Mouse (Mus musculus) liver, embryonic 14.5 days (tissue): ENCODE measurements around the gene Ankrd35. TPM values are rescaled to one million over a fixed set of nuclear protein-coding genes. Genes with fewer than 3 reads are reported as not detected.

ENCODE experiments used
- ATAC-seq: fragments of 200-750 bp; cut with Nextera tagmentation; 2 replicates; pipeline ENCODE4 v1.8.0; 2017; ENCODE audit warnings: moderate number of reproducible peaks, mild to moderate bottlenecking, moderate library complexity; ENCODE audit not compliant: insufficient read depth
- DNase-seq, 3 experiments: peaks; one replicate each; pipeline ENCODE4 v3.0.0-alpha.2; 2012 to 2013; ENCODE audit warnings: low read depth in 3 of 3, low spot score in 3 of 3
- H3K27ac ChIP-seq: fragments of 300-500 bp; sonication (generic); 2 replicates; pipeline ENCODE4 v1.5.1; 2014; ENCODE audit warnings: moderate library complexity, mild to moderate bottlenecking, control low read depth, inconsistent platforms
- H3K27me3 ChIP-seq: fragments of 300-500 bp; sonication (generic); 2 replicates; pipeline ENCODE4 v1.6.1; 2014; ENCODE audit warnings: mild to moderate bottlenecking, low read length, moderate library complexity; ENCODE audit not compliant: control insufficient read depth, insufficient read depth
- H3K36me3 ChIP-seq: fragments of 300-500 bp; sonication (generic); replicated peaks from 2 replicates; pipeline ENCODE4 v1.6.1; 2014; ENCODE audit warnings: low read depth; ENCODE audit not compliant: control insufficient read depth, insufficient read depth
- H3K4me1 ChIP-seq, 2 experiments: fragments of 200-500 bp in 1 of 2; fragments of 300-500 bp in 1 of 2; sonication (generic) in 1 of 2; replicated peaks; 2 replicates each; pipeline ENCODE4 v1.6.1; 2012 to 2014; ENCODE audit warnings: antibody characterized with exemption in 1 of 2, inconsistent platforms in 1 of 2, low read length in 1 of 2; ENCODE audit not compliant: control insufficient read depth in 2 of 2, insufficient read depth in 2 of 2
- H3K4me2 ChIP-seq: fragments of 300-500 bp; sonication (generic); 2 replicates; pipeline ENCODE4 v1.6.1; 2014; ENCODE audit warnings: low read depth, mild to moderate bottlenecking, control low read depth, moderate library complexity
- H3K4me3 ChIP-seq, 2 experiments: fragments of 200-500 bp in 1 of 2; fragments of 300-500 bp in 1 of 2; sonication (generic) in 1 of 2; 2 replicates each; pipeline ENCODE4 v1.5.1; 2012 to 2014; ENCODE audit warnings: low read depth in 2 of 2, low read length in 2 of 2, mild to moderate bottlenecking in 2 of 2, control low read depth in 1 of 2, inconsistent platforms in 1 of 2, moderate library complexity in 1 of 2; ENCODE audit not compliant: insufficient read depth in 1 of 2
- H3K9ac ChIP-seq: fragments of 300-500 bp; sonication (generic); replicated peaks from 2 replicates; pipeline ENCODE4 v1.6.1; 2014; ENCODE audit warnings: mild to moderate bottlenecking, control low read depth, moderate library complexity
- H3K9me3 ChIP-seq: fragments of 300-500 bp; sonication (generic); 2 replicates; pipeline ENCODE4 v1.6.1; 2016; ENCODE audit warnings: low read length, mixed read lengths; ENCODE audit not compliant: control insufficient read depth
- CTCF ChIP-seq: IDR thresholded peaks from 2 replicates; pipeline ENCODE4 v1.5.1; 2016; ENCODE audit warnings: antibody characterized with exemption, low read depth, control low read depth
- EP300 ChIP-seq: IDR thresholded peaks from 2 replicates; pipeline ENCODE4 v1.6.1; 2016; ENCODE audit warnings: antibody characterized with exemption, low read depth
- WGBS: fragments of 180-500 bp; shearing (Covaris S2); extraction: QIAGEN DNeasy Blood & Tissue Kit; methylation state at CpG from one replicate; pipeline ENCODE4 v1.1.7; 2014; ENCODE audit not compliant: insufficient replicate concordance; 5-methylcytosine and 5-hydroxymethylcytosine counted together
- polyA plus RNA-seq, 2 experiments: library from polyadenylated mRNA; depleted of rRNA in 1 of 2; stranded (reverse) in 1 of 2; unstranded in 1 of 2; fragments of >200 nt; fragmentation: Nextera tagmentation in 1 of 2; extraction: Ambion mirVana in 1 of 2; gene quantifications; 2 replicates each; pipeline versions ENCODE4 v1.2.1 to v1.2.3; 2012 to 2014

Ankrd35 gene
- polyA plus RNA-seq, 2 experiments, result 0.22 to 0.26 TPM

DNA sequence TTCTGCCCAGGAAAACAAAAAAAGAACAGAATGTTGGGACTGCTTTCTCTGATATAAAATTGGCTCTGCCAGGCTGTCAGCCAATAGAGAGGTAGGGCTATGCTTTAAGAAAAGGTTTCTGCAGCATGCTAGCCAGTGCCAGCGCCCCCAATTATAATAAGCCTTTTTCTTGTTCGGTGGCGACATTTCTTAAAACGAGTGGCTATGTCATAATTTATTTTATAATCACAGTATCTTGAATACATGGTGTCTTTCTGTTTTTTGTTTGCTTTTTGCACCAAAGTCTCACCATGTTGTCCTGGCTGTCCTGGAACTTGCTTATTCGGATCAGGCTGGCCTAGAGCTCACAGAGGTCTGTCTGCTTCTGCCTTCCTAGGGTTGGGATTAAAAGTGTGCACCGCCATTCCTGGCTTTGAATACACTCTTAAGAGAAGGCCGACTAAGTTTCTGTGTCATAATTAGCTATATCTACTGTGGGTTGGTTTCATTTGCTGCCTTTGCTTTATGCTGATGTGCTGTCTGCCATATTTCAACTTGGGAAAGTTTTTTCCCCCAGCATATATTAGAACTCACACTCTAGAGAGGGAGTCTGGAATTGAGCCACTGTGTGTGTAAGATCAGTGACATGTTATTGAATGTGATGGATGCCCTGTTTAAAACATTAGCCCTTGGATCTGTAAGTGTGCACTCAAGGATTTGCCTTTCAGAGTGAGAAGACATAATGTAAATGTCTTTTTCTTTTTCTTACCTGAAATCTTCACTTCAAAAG is 58.9 kb downstream of the Ankrd35 start:
- ATAC-seq (no peak), DNase-seq (no peak)
- Histone ChIP-seq H3K9me3 (no peaks in the 10 kb centered on the region), H3K36me3 (peaks cover 3% of the 10 kb centered on the region; the same call in 1 of the 2 replicates), H3K4me2 (peak overlapping the region; percentile 90), H3K4me1 (peaks cover 9 to 15% of the 10 kb centered on the region in 2 experiments), H3K4me3 (peak overlapping the region; percentile 88 to 91), H3K27ac (peak overlapping the region; percentile 82), H3K27me3 (no peaks in the 10 kb centered on the region), H3K9ac (peak overlapping the region; percentile 95)
- 60% methylated on average over 7 of the region's 7 CpGs for WGBS
- no peak for TF ChIP-seq CTCF
- TF ChIP-seq EP300, result no peak

DNA sequence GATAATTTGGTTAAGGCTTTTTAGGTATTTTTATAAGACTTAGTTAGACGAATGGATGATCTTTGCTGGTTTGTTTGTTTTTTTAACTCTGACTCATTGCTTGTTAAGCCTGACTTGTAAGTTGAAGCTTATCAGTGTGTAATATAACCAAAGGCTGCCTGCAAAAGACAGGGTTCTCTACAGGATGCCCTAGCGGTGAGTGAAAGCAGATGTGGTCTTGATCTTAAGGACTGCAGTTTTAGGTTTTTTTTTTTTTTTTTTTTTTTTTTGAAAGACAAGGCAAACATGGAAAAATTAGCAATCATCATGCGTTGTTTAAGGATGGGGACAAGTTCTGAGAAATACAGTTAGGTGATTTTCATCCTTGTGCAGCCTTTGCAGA is 59.5 kb downstream of the Ankrd35 start:
- Histone ChIP-seq H3K4me2 (peak overlapping the region; percentile 90), H3K27ac (no peak overlapping the region), H3K4me1 (peaks cover 14 to 15% of the 10 kb centered on the region in 2 experiments), H3K9ac (no peak overlapping the region; the same call in 1 of the 2 replicates), H3K9me3 (no peaks in the 10 kb centered on the region), H3K36me3 (no peaks in the 10 kb centered on the region), H3K4me3 (peak overlapping the region in 1 of 2 experiments; percentile 91; a peak in 1 of 4 replicates), H3K27me3 (no peaks in the 10 kb centered on the region)
- TF ChIP-seq CTCF (no peak; the same call in 1 of the 2 replicates), EP300 (no peak)
- DNase-seq, result peak in 1 of 3 experiments; percentile 33
- ATAC-seq, result no peak
- WGBS, result 40% methylated on average over 3 of the region's 3 CpGs

GRCm38 (mm10) chr3:96730785-96731184 is 60.9 kb downstream of the Ankrd35 start:
- TF ChIP-seq EP300, result no peak
- TF ChIP-seq CTCF, result no peak
- no peak overlapping the region for H3K9ac ChIP-seq
- WGBS, result 37% methylated on average over 5 of the region's 5 CpGs
- H3K9me3 ChIP-seq, result no peaks in the 10 kb centered on the region
- H3K27me3 ChIP-seq, result no peaks in the 10 kb centered on the region
- no peak overlapping the region for H3K27ac ChIP-seq
- ATAC-seq (no peak), DNase-seq (no peak)
- H3K36me3 ChIP-seq, result no peaks in the 10 kb centered on the region
- H3K4me3 ChIP-seq, result no peak overlapping the region
- no peak overlapping the region for H3K4me2 ChIP-seq
- H3K4me1 ChIP-seq, result peaks cover 12 to 14% of the 10 kb centered on the region in 2 experiments

GRCm38 (mm10) chr3:96733984-96734383 is 64.1 kb downstream of the Ankrd35 start:
- Histone ChIP-seq H3K9me3 (no peaks in the 10 kb centered on the region), H3K36me3 (no peaks in the 10 kb centered on the region), H3K27me3 (no peaks in the 10 kb centered on the region), H3K9ac (no peak overlapping the region), H3K4me3 (no peak overlapping the region), H3K27ac (no peak overlapping the region), H3K4me1 (peaks cover 4 to 12% of the 10 kb centered on the region in 2 experiments), H3K4me2 (no peak overlapping the region)
- no peak for TF ChIP-seq EP300
- no peak for TF ChIP-seq CTCF
- WGBS, result 92% methylated on average over 1 of the region's 1 CpGs
- ATAC-seq (no peak), DNase-seq (no peak)

DNA sequence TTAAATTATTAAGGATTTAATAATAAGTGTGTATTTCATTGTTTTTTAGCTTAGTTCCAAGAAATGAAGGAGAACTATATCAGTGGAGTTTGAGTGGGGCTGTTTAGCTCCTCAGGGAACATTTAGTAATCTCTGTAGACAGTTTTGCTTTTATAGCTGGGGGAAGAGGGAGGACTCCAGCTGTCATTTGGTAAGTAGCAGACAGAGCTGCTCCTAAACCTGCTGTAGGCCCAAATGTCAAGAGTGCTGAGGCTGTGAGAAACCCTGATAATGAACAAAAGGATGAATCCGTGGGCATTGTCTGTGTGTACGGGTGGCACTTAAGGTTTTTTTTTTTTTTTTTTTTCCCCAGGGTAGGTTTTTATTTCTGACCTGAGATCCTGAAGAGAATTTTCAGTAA is 65.3 kb downstream of the Ankrd35 start:
- no peak overlapping the region for H3K4me2 ChIP-seq
- ATAC-seq (no peak), DNase-seq (no peak)
- H3K4me3 ChIP-seq, result no peak overlapping the region
- no peaks in the 10 kb centered on the region for H3K9me3 ChIP-seq
- no peak overlapping the region for H3K27ac ChIP-seq
- H3K9ac ChIP-seq, result no peak overlapping the region
- H3K36me3 ChIP-seq, result no peaks in the 10 kb centered on the region
- H3K27me3 ChIP-seq, result no peaks in the 10 kb centered on the region
- WGBS, result 56% methylated on average over 2 of the region's 2 CpGs
- peaks cover 0 to 11% of the 10 kb centered on the region in 2 experiments; a peak in 3 of 4 replicates for H3K4me1 ChIP-seq
- TF ChIP-seq CTCF (no peak), EP300 (no peak)
